Mouse (Mus musculus) lung, adult 2 months (tissue): ENCODE results near the gene Saysd1.

Experiments
- CTCF ChIP-seq: fragments of 200-500 bp; IDR thresholded peaks from 2 replicates; pipeline ENCODE4 v1.5.1; 2011; ENCODE audit warnings: mild to moderate bottlenecking, low read length, control low read depth; ENCODE audit not compliant: insufficient read depth
- POLR2A ChIP-seq: fragments of 200-500 bp; IDR thresholded peaks from 2 replicates; pipeline ENCODE4 v1.6.1; 2011; ENCODE audit warnings: low read depth, mild to moderate bottlenecking, control low read depth, low read length, borderline replicate concordance; ENCODE audit errors: extremely low read depth

- no peak for TF ChIP-seq POLR2A
- TF ChIP-seq CTCF = no peak
Measured at GRCm38 (mm10) chr14:20081084-20081483, 57.2 kb downstream of the Saysd1 start.
